21 mouse cellular contexts compared by ENCODE assay signal in the genomic region with DNA sequence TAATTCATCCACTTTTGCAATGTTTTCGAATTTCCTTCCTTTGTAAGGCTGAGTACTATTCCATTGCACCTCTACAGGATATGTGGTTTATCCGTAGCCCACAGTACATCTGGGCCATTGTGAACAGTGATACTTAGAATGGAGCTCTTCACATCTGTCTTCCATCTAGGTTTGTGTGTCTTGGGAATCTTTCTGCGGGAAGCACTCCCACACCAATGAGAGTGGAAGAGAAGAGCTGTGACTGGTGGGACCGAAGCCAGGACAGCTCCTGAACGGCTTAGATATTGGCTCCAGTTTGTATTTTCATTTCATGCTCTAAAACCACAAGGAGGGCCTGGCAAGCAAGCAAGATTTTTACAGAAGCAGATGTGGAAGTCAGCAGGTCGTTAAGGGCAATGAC.
DNase-seq lines count a peak whose midpoint lies in the region; ATAC-seq and TF ChIP-seq lines count a peak whose summit lies in the region.
"Had no signal": no experiment of that assay in that cellular context is flagged by ENCODE, and none has a peak within 500 bp of the region (broad histone marks: within the 10 kb centered on the region; RNA-seq: fewer than 3 reads in every experiment).

No protein-coding gene starts in this region.

- no peaks in the 10 kb centered on the region for H3K9me3 ChIP-seq in lung, embryonic 14.5 days (ENCODE audit: low read depth, low read length)
- H3K9me3 ChIP-seq: embryonic facial prominence, embryonic 13.5 days; heart, embryonic 15.5 days; hindbrain, embryonic 10.5 days had no signal

- H3K4me3 ChIP-seq in kidney, adult 2 months (ENCODE audit: insufficient read depth, low read depth, low read length), result no peak overlapping the region
- H3K4me3 ChIP-seq in lung, embryonic 14.5 days (ENCODE audit: low read depth, low read length), result no peak overlapping the region
- H3K4me3 ChIP-seq: embryonic facial prominence, embryonic 13.5 days; heart, embryonic 15.5 days; hindbrain, embryonic 10.5 days had no signal

- H3K4me2 ChIP-seq in lung, embryonic 14.5 days, result no peak overlapping the region
- H3K4me2 ChIP-seq: embryonic facial prominence, embryonic 13.5 days; heart, embryonic 11.5 days; heart, embryonic 15.5 days; hindbrain, embryonic 14.5 days had no signal

- no peaks in the 10 kb centered on the region for H3K4me1 ChIP-seq in kidney, adult 2 months (ENCODE audit: control insufficient read depth, insufficient read depth, low read length)
- no peaks in the 10 kb centered on the region for H3K4me1 ChIP-seq in lung, embryonic 14.5 days (ENCODE audit: insufficient read depth)
- H3K4me1 ChIP-seq: heart, embryonic 15.5 days had no signal

- ATAC-seq in lung, embryonic 14.5 days (ENCODE audit: insufficient read depth), result no peak
- ATAC-seq: activated CD4-positive, CD25-positive, alpha-beta regulatory T cell, adult 4 months; forebrain, embryonic 14.5 days; Patski had no signal

- TF ChIP-seq POLR2A in kidney, adult 2 months (IDR thresholded peaks at IDR 0.05; ENCODE audit: low read depth, low read length), result no peak

- no peaks in the 10 kb centered on the region for H3K36me3 ChIP-seq in kidney, adult 2 months (ENCODE audit: control insufficient read depth, insufficient read depth, low read length)
- H3K36me3 ChIP-seq in lung, embryonic 14.5 days (ENCODE audit: insufficient read depth), result no peaks in the 10 kb centered on the region
- H3K36me3 ChIP-seq: embryonic facial prominence, embryonic 13.5 days; heart, embryonic 15.5 days; hindbrain, embryonic 10.5 days had no signal

- no peak overlapping the region for H3K9ac ChIP-seq in lung, embryonic 14.5 days
- H3K9ac ChIP-seq: embryonic facial prominence, embryonic 13.5 days; heart, embryonic 15.5 days; hindbrain, embryonic 14.5 days had no signal

- peak; percentile 36 for DNase-seq in kidney, adult 2 months
- no peak for DNase-seq in kidney, adult 18-20 months
- peak; percentile 19 for DNase-seq in lung, embryonic 14.5 days
- no peak for DNase-seq in lung, adult 18-20 months
- peak; percentile 33 for DNase-seq in gastrocnemius, postnatal 25 days
- DNase-seq in left cerebral cortex, postnatal 4 days, result no peak
- DNase-seq in urinary bladder, postnatal 14 days (ENCODE audit: low spot score), result no peak
- no peak for DNase-seq in spleen, postnatal 36 days (ENCODE audit: low spot score in 2 of 2)
- DNase-seq: adrenal gland, postnatal 14 days; cerebellum, adult 11-12 months; cerebellum, adult 9-10 months; cerebellum, postnatal 25 days; heart, adult 11 months had no signal

- H3K27ac ChIP-seq in kidney, adult 2 months (ENCODE audit: insufficient read depth, low read depth, low read length), result no peak overlapping the region
- no peak overlapping the region for H3K27ac ChIP-seq in lung, embryonic 14.5 days (ENCODE audit: low read depth)
- H3K27ac ChIP-seq: embryonic facial prominence, embryonic 13.5 days; heart, embryonic 15.5 days; hindbrain, embryonic 10.5 days; hindbrain, embryonic 14.5 days had no signal

- TF ChIP-seq CTCF in kidney, adult 2 months (conservative IDR thresholded peaks at IDR 0.05; ENCODE audit: insufficient read depth, insufficient read length, low read depth, low read length), result no peak
- no peak for TF ChIP-seq CTCF in lung, embryonic 14.5 days (IDR thresholded peaks at IDR 0.05; ENCODE audit: low read depth)

- 39% methylated on average over 6 of the region's 6 CpGs for WGBS in kidney, adult 2 months
- 69% methylated on average over 6 of the region's 6 CpGs for WGBS in lung, embryonic 14.5 days

- intact Hi-C loops in left cerebral cortex, postnatal 4 days (cut with DNase I), result no loop called here

- no peaks in the 10 kb centered on the region for H3K27me3 ChIP-seq in kidney, adult 2 months (replicated peaks; ENCODE audit: control insufficient read depth, insufficient read depth, low read length)
- no peaks in the 10 kb centered on the region for H3K27me3 ChIP-seq in lung, embryonic 14.5 days (ENCODE audit: insufficient read depth, low read length)
- H3K27me3 ChIP-seq: embryonic facial prominence, embryonic 13.5 days; heart, embryonic 15.5 days; Patski had no signal

Comparison
In these comparisons a context has a peak if more than half of its experiments do, and no peak if none do; other contexts are left out.
1. DNase-seq: peak in kidney, adult 2 months (single experiment), lung, embryonic 14.5 days (single experiment) and gastrocnemius, postnatal 25 days (single experiment); none in kidney, adult 18-20 months (single experiment), lung, adult 18-20 months (0 of 2), left cerebral cortex, postnatal 4 days (single experiment), urinary bladder, postnatal 14 days (single experiment) and spleen, postnatal 36 days (0 of 2).